Mouse (Mus musculus) layer of hippocampus, adult 6 months (tissue): Measurements from ENCODE around the gene Tnpo1. TPM values are rescaled to one million over a fixed set of nuclear protein-coding genes. Genes with fewer than 3 reads are reported as not detected.

Source experiments
- long read RNA-seq, 2 experiments: library from polyadenylated mRNA; unstranded; transcript quantifications; one replicate each; pipeline ENCODE4 v2.0.0; 2019 to 2020
- polyA plus RNA-seq: library from polyadenylated mRNA; unstranded; fragments of <200 nt; fragmentation: Nextera tagmentation; gene quantifications from 2 replicates; pipeline ENCODE4 v1.2.3, GENCODE M21; 2021

Tnpo1 gene
- polyA plus RNA-seq: 8.4 and 9.0 TPM in 2 replicates
- long read RNA-seq, experiment 1, partial matches to known transcripts: 4 of 14 reads
- long read RNA-seq, experiment 1, other reads (novel, unspliced or antisense): 10 of 14 reads
- long read RNA-seq, experiment 2, full-length matches to known transcripts: 7 of 28 reads
- long read RNA-seq, experiment 2, partial matches to known transcripts: 2 of 28 reads
- long read RNA-seq, experiment 2, other reads (novel, unspliced or antisense): 19 of 28 reads

GRCm38 (mm10) chr13:98926213-98926957 is at the start of gene Tnpo1:
TSS of gene Tnpo1 (minus strand) at chr13:98926384.

DNA sequence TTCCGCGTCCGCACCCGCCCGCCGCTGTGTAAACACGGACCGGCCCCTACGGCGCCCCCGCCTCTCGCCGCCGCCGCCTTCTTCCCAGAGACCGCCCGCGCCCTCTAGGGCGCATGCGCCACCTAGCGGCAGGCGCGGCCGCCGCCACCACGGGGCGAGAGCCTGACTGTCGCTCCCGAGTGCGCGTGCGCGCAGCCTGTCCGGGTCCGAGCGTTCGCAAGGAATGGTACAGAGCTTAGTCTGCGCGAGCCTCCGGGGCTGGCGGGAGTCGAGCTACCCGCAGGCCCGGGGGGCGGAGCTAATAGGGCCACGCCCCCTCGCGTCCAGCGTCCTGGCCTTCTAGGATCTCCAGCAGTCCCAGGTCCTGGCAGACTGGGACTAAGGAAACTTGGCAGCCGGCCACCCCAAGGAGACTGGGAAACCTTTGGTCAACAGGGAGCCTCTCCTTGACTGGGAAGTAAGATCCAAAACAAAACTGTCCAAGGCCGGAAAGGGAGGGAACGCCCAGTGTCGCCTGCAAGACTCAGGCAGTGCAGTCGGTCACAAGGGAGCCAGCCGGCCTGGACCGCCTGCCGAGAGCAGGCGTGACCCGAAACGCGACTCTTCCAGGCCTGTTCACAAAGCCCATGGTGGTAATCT is 110.9 kb downstream of the Tnpo1 start, which contains the start of gene Fcho2:
TSS of gene Fcho2 (minus strand) at position 303 of the 639 bp plus-strand sequence.

Other genes starting within 250 kb of the Tnpo1 start
- 0.45 and 0.83 TPM in 2 replicates for gene Tmem171, start 231.6 kb downstream of the Tnpo1 start, polyA plus RNA-seq
- gene Fcho2, start 110.9 kb downstream of the Tnpo1 start, polyA plus RNA-seq: 8.3 and 10.7 TPM in 2 replicates
- gene 1700024P04Rik, start 58.2 kb upstream of the Tnpo1 start, polyA plus RNA-seq: not detected in 2 replicates